ENCODE assay signal across 8 mouse cellular contexts in genomic region chr12:112627097-112627881, GRCm38 (mm10). TPM values are rescaled to one million over a fixed set of nuclear protein-coding genes. Genes with fewer than 3 reads are reported as not detected.
DNase-seq lines count a peak whose midpoint lies in the region; ATAC-seq and TF ChIP-seq lines count a peak whose summit lies in the region.

No protein-coding gene starts in this region.

- H3K36me3 ChIP-seq in hindbrain, postnatal 0 days (ENCODE audit: insufficient read depth, low read length): no peaks in the 10 kb centered on the region
- H3K36me3 ChIP-seq in hindbrain, embryonic 13.5 days: no peaks in the 10 kb centered on the region
- H3K36me3 ChIP-seq in testis, adult 2 months (ENCODE audit: control insufficient read depth, insufficient read depth, low read length): no peaks in the 10 kb centered on the region

- intact Hi-C loops in left cerebral cortex, postnatal 36 days (cut with DNase I): no loop called here

- peak; percentile 62 for TF ChIP-seq CTCF in hindbrain, postnatal 0 days (IDR thresholded peaks at IDR 0.05; ENCODE audit: low read depth)
- TF ChIP-seq CTCF in testis, adult 2 months (IDR thresholded peaks at IDR 0.05; ENCODE audit: control insufficient read depth, insufficient read depth, insufficient replicate concordance, low read depth, low read length): peak; percentile 80; the same call in 1 of the 2 replicates
- peak; percentile 51 for TF ChIP-seq CTCF in cortical plate, adult 2 months (IDR thresholded peaks at IDR 0.05; ENCODE audit: extremely low read depth, insufficient read depth, low read length)

- no peak for DNase-seq in hindbrain, postnatal 0 days (ENCODE audit: low spot score)
- DNase-seq in testis, postnatal 14 days (ENCODE audit: low spot score): no peak
- DNase-seq in thymus, postnatal 4 days: peak; percentile 69
- DNase-seq in left cerebral cortex, postnatal 36 days (ENCODE audit: low spot score in 2 of 2): no peak
- DNase-seq in right cerebral cortex, adult 2 months (ENCODE audit: low spot score in 2 of 2): no peak

- no peaks in the 10 kb centered on the region for H3K27me3 ChIP-seq in hindbrain, postnatal 0 days (ENCODE audit: insufficient read depth, low read length)
- H3K27me3 ChIP-seq in hindbrain, embryonic 13.5 days: peaks cover 2% of the 10 kb centered on the region; the same call in 1 of the 2 replicates
- no peaks in the 10 kb centered on the region for H3K27me3 ChIP-seq in testis, adult 2 months (ENCODE audit: control insufficient read depth, insufficient read depth, low read length)

- H3K4me2 ChIP-seq in hindbrain, postnatal 0 days (ENCODE audit: low read depth, low read length): no peak overlapping the region
- no peak overlapping the region for H3K4me2 ChIP-seq in hindbrain, embryonic 13.5 days

- WGBS in hindbrain, postnatal 0 days: 66% methylated on average over 7 of the region's 7 CpGs
- 65% methylated on average over 7 of the region's 7 CpGs for WGBS in hindbrain, embryonic 13.5 days

- no peak overlapping the region for H3K27ac ChIP-seq in hindbrain, postnatal 0 days
- no peak overlapping the region for H3K27ac ChIP-seq in hindbrain, embryonic 13.5 days
- no peak overlapping the region for H3K27ac ChIP-seq in testis, adult 2 months (ENCODE audit: control insufficient read depth, insufficient read depth, low read depth, low read length)
- H3K27ac ChIP-seq in cortical plate, adult 2 months (ENCODE audit: insufficient read depth, low read length): no peak overlapping the region

- no peak overlapping the region for H3K4me3 ChIP-seq in hindbrain, postnatal 0 days (ENCODE audit: low read length)
- H3K4me3 ChIP-seq in hindbrain, embryonic 13.5 days: no peak overlapping the region
- no peak overlapping the region for H3K4me3 ChIP-seq in testis, adult 2 months (ENCODE audit: control insufficient read depth, low read depth, low read length)
- no peak overlapping the region for H3K4me3 ChIP-seq in cortical plate, adult 2 months (ENCODE audit: insufficient read depth, low read length)

- H3K9me3 ChIP-seq in hindbrain, postnatal 0 days (ENCODE audit: low read length): no peaks in the 10 kb centered on the region
- no peaks in the 10 kb centered on the region for H3K9me3 ChIP-seq in hindbrain, embryonic 13.5 days

- H3K4me1 ChIP-seq in hindbrain, postnatal 0 days (ENCODE audit: insufficient read depth, low read length): peaks cover 7% of the 10 kb centered on the region; the same call in 1 of the 2 replicates
- H3K4me1 ChIP-seq in hindbrain, embryonic 13.5 days (replicated peaks): peaks cover 9% of the 10 kb centered on the region
- peaks cover 9% of the 10 kb centered on the region for H3K4me1 ChIP-seq in testis, adult 2 months (ENCODE audit: control insufficient read depth, insufficient read depth, low read length)
- H3K4me1 ChIP-seq in cortical plate, adult 2 months (ENCODE audit: control insufficient read depth, insufficient read depth, low read length): no peaks in the 10 kb centered on the region

- TF ChIP-seq POLR2A in testis, adult 2 months (IDR thresholded peaks at IDR 0.05; ENCODE audit: control insufficient read depth, low read depth, low read length): no peak
- TF ChIP-seq POLR2A in cortical plate, adult 2 months (IDR thresholded peaks at IDR 0.05; ENCODE audit: extremely low read depth, insufficient read depth, low read length): no peak

- no peak overlapping the region for H3K9ac ChIP-seq in hindbrain, postnatal 0 days (replicated peaks; ENCODE audit: low read length)
- H3K9ac ChIP-seq in hindbrain, embryonic 13.5 days: no peak overlapping the region

- ATAC-seq in hindbrain, postnatal 0 days: no peak
- no peak for ATAC-seq in hindbrain, embryonic 13.5 days (ENCODE audit: low FRiP score)

RNA-seq across cellular contexts. Expression of gene Adssl1, which starts 7.4 kb away (rescaled TPM):
- 2.6 and 7.5 TPM in 2 replicates for total RNA-seq in hindbrain, postnatal 0 days (2014; rRNA removed)
- 8.4 and 9.2 TPM in 2 replicates for polyA plus RNA-seq in hindbrain, postnatal 0 days (2015; fragmentation: Nextera tagmentation; extraction: Ambion mirVana)
- polyA plus RNA-seq in hindbrain, embryonic 13.5 days (2015; fragmentation: Nextera tagmentation; extraction: Ambion mirVana): 3.1 and 3.2 TPM in 2 replicates
- 7.9 and 8.9 TPM in 2 replicates for polyA plus RNA-seq in testis, adult 2 months (2012; rRNA removed)
- 38.0 and 44.6 TPM in 2 replicates for polyA plus RNA-seq in cortical plate, adult 2 months (2012; rRNA removed)
- total RNA-seq in left cerebral cortex, postnatal 36 days (2021): 10 to 100 TPM; 14.3 to 25.8 TPM

RNA-seq across cellular contexts. Expression of gene Siva1, which starts 17.2 kb away (rescaled TPM):
- 24.1 and 34.8 TPM in 2 replicates for total RNA-seq in hindbrain, postnatal 0 days (2014; rRNA removed)
- 59.3 and 62.2 TPM in 2 replicates for polyA plus RNA-seq in hindbrain, postnatal 0 days (2015; fragmentation: Nextera tagmentation; extraction: Ambion mirVana)
- polyA plus RNA-seq in hindbrain, embryonic 13.5 days (2015; fragmentation: Nextera tagmentation; extraction: Ambion mirVana): 62.6 and 63.8 TPM in 2 replicates
- 36.0 and 41.7 TPM in 2 replicates for polyA plus RNA-seq in testis, adult 2 months (2012; rRNA removed)
- 25.6 and 29.3 TPM in 2 replicates for polyA plus RNA-seq in cortical plate, adult 2 months (2012; rRNA removed)
- total RNA-seq in left cerebral cortex, postnatal 36 days (2021): 10 to 100 TPM; 17.8 to 23.0 TPM

RNA-seq across cellular contexts. Expression of gene Inf2, which starts 38.7 kb away (rescaled TPM):
- total RNA-seq in hindbrain, postnatal 0 days (2014; rRNA removed): 5.9 and 6.3 TPM in 2 replicates
- 0.96 and 1.4 TPM in 2 replicates for polyA plus RNA-seq in hindbrain, postnatal 0 days (2015; fragmentation: Nextera tagmentation; extraction: Ambion mirVana)
- polyA plus RNA-seq in hindbrain, embryonic 13.5 days (2015; fragmentation: Nextera tagmentation; extraction: Ambion mirVana): 1.1 and 1.6 TPM in 2 replicates
- polyA plus RNA-seq in testis, adult 2 months (2012; rRNA removed): 2.9 TPM in 2 replicates
- 104 and 122 TPM in 2 replicates for polyA plus RNA-seq in cortical plate, adult 2 months (2012; rRNA removed)
- 100 to 1,000 TPM; 128 to 143 TPM for total RNA-seq in left cerebral cortex, postnatal 36 days (2021)

RNA-seq across cellular contexts. Expression of gene Akt1, which starts 47.4 kb away (rescaled TPM):
- total RNA-seq in hindbrain, postnatal 0 days (2014; rRNA removed): 179 and 197 TPM in 2 replicates
- 90.8 and 97.4 TPM in 2 replicates for polyA plus RNA-seq in hindbrain, postnatal 0 days (2015; fragmentation: Nextera tagmentation; extraction: Ambion mirVana)
- polyA plus RNA-seq in hindbrain, embryonic 13.5 days (2015; fragmentation: Nextera tagmentation; extraction: Ambion mirVana): 60.8 and 64.5 TPM in 2 replicates
- 28.3 and 29.1 TPM in 2 replicates for polyA plus RNA-seq in testis, adult 2 months (2012; rRNA removed)
- polyA plus RNA-seq in cortical plate, adult 2 months (2012; rRNA removed): 168 and 178 TPM in 2 replicates
- 100 to 1,000 TPM; 143 to 162 TPM for total RNA-seq in left cerebral cortex, postnatal 36 days (2021)

RNA-seq across cellular contexts. Expression of gene Zbtb42, which starts 51.3 kb away (rescaled TPM):
- 3.3 and 12.1 TPM in 2 replicates for total RNA-seq in hindbrain, postnatal 0 days (2014; rRNA removed)
- 2.2 and 3.7 TPM in 2 replicates for polyA plus RNA-seq in hindbrain, postnatal 0 days (2015; fragmentation: Nextera tagmentation; extraction: Ambion mirVana)
- polyA plus RNA-seq in hindbrain, embryonic 13.5 days (2015; fragmentation: Nextera tagmentation; extraction: Ambion mirVana): 3.6 and 4.6 TPM in 2 replicates
- polyA plus RNA-seq in testis, adult 2 months (2012; rRNA removed): 49.9 and 55.5 TPM in 2 replicates
- 1.3 and 1.7 TPM in 2 replicates for polyA plus RNA-seq in cortical plate, adult 2 months (2012; rRNA removed)
- total RNA-seq in left cerebral cortex, postnatal 36 days (2021): under 1 TPM; 0.70 to 0.81 TPM

Comparison
In these comparisons a context has a peak if more than half of its experiments do, and no peak if none do; other contexts are left out.
1. RNA of gene Inf2, which starts 38.7 kb away (polyA plus RNA-seq): 104 to 122 TPM in cortical plate, adult 2 months; 2.9 TPM in testis, adult 2 months, 0.96 to 1.4 TPM in hindbrain, postnatal 0 days and 1.1 to 1.6 TPM in hindbrain, embryonic 13.5 days; every median in the first group is over 10 times any median in the second.
2. Peak in every context shown above with its lines, with median percentiles within 50 percentile points of each other: CTCF ChIP-seq.